ENCODE assay signal across 27 mouse cellular contexts in genomic region chr7:53136513-53136912, GRCm38 (mm10).
"Had no signal": no experiment of that assay in that cellular context is flagged by ENCODE, and none has a peak within 500 bp of the region (broad histone marks: within the 10 kb centered on the region; RNA-seq: fewer than 3 reads in every experiment).

No protein-coding gene starts in this region.

- H3K9me3 ChIP-seq: heart, embryonic 10.5 days; heart, embryonic 12.5 days; hindbrain, embryonic 10.5 days; hindbrain, embryonic 12.5 days; intestine, embryonic 15.5 days; limb, embryonic 10.5 days; limb, embryonic 12.5 days; liver, embryonic 13.5 days; liver, embryonic 15.5 days had no signal

- H3K27ac ChIP-seq: gastrocnemius, adult 2 months; heart, embryonic 10.5 days; hindbrain, embryonic 10.5 days; hindbrain, embryonic 12.5 days; hindbrain, embryonic 14.5 days; intestine, embryonic 15.5 days; layer of hippocampus, adult 2 months; left cerebral cortex, adult 2 months; limb, embryonic 10.5 days; limb, embryonic 12.5 days; liver, embryonic 13.5 days; liver, embryonic 15.5 days had no signal

- H3K27me3 ChIP-seq: heart, embryonic 12.5 days; hindbrain, embryonic 12.5 days; intestine, embryonic 15.5 days; limb, embryonic 12.5 days; liver, embryonic 13.5 days; liver, embryonic 15.5 days had no signal

- H3K9ac ChIP-seq: heart, embryonic 12.5 days; hindbrain, embryonic 12.5 days; hindbrain, embryonic 14.5 days; intestine, embryonic 15.5 days; limb, embryonic 12.5 days; liver, embryonic 13.5 days; liver, embryonic 15.5 days had no signal

- H3K36me3 ChIP-seq: heart, embryonic 10.5 days; heart, embryonic 12.5 days; hindbrain, embryonic 10.5 days; hindbrain, embryonic 12.5 days; intestine, embryonic 15.5 days; limb, embryonic 10.5 days; limb, embryonic 12.5 days; liver, embryonic 13.5 days; liver, embryonic 15.5 days had no signal

- H3K4me3 ChIP-seq: gastrocnemius, adult 2 months; heart, embryonic 10.5 days; heart, embryonic 12.5 days; hindbrain, embryonic 10.5 days; hindbrain, embryonic 12.5 days; intestine, embryonic 15.5 days; layer of hippocampus, adult 2 months; left cerebral cortex, adult 2 months; limb, embryonic 10.5 days; limb, embryonic 12.5 days; liver, embryonic 13.5 days; liver, embryonic 15.5 days had no signal

- H3K4me1 ChIP-seq: heart, embryonic 10.5 days; heart, embryonic 12.5 days; hindbrain, embryonic 10.5 days; hindbrain, embryonic 12.5 days; intestine, embryonic 15.5 days; limb, embryonic 10.5 days; limb, embryonic 12.5 days; liver, embryonic 13.5 days; liver, embryonic 15.5 days had no signal

- DNase-seq: gastrocnemius, adult 2 months; gastrocnemius, postnatal 10 days; gastrocnemius, postnatal 25 days; heart, adult 18-20 months; heart, postnatal 10 days; heart, postnatal 4 days; kidney, adult 18-20 months; kidney, adult 8-10 months; kidney, postnatal 10 days; kidney, postnatal 25 days; kidney, postnatal 4 days; liver; liver, embryonic 13.5 days had no signal

- ATAC-seq: hindbrain, embryonic 16.5 days; inflammation-experienced regulatory T-cells, adult 6 months; intestine, embryonic 15.5 days; intestine, postnatal 0 days had no signal
